Mouse (Mus musculus): ENCODE data around the gene Ift20. TPM values are rescaled to one million over a fixed set of nuclear protein-coding genes. Genes with fewer than 3 reads are reported as not detected.
"Not testable (repeated sequence)": the region's sequence is repeated elsewhere in the genome, so short reads cannot be mapped to it uniquely, and the experiment has no call there.

Gene Ift20
- polyA plus RNA-seq, 1 experiment from 2014 or later: 154 TPM

GRCm38 (mm10) chr11:78518931-78519330 lies 17.2 kb upstream of the Ift20 start:
- Histone ChIP-seq H3K27ac (ENCODE audit: low read length) (no peak overlapping the region), H3K4me1 (replicated peaks; ENCODE audit: control insufficient read depth, insufficient read depth, low read length) (no peaks in the 10 kb centered on the region), H3K4me2 (ENCODE audit: low read depth, low read length) (no peak overlapping the region), H3K4me3 (ENCODE audit: low read length) (no peak overlapping the region), H3K9me3 (ENCODE audit: control insufficient read depth, low read length) (no peaks in the 10 kb centered on the region), H3K9ac (ENCODE audit: low read length) (no peak overlapping the region), H3K36me3 (ENCODE audit: control insufficient read depth, insufficient read depth, low read length) (peaks cover 66% of the 10 kb centered on the region), H3K27me3 (ENCODE audit: control insufficient read depth, insufficient read depth, low read depth, low read length) (no peaks in the 10 kb centered on the region)
- 90% methylated on average over 10 of the region's 10 CpGs for WGBS
- no peak for ATAC-seq (ENCODE audit: low read depth)

GRCm38 (mm10) chr11:78521880-78522279 lies 14.3 kb upstream of the Ift20 start:
- Histone ChIP-seq H3K27me3 (ENCODE audit: control insufficient read depth, insufficient read depth, low read depth, low read length) (no peaks in the 10 kb centered on the region), H3K27ac (ENCODE audit: low read length) (no peak overlapping the region), H3K9me3 (ENCODE audit: control insufficient read depth, low read length) (no peaks in the 10 kb centered on the region), H3K4me2 (ENCODE audit: low read depth, low read length) (no peak overlapping the region), H3K4me1 (replicated peaks; ENCODE audit: control insufficient read depth, insufficient read depth, low read length) (0 out of 2 replicates have a peak, but pooled peaks cover 2% of the 10 kb centered on the region), H3K9ac (ENCODE audit: low read length) (no peak overlapping the region), H3K36me3 (ENCODE audit: control insufficient read depth, insufficient read depth, low read length) (peaks cover 69% of the 10 kb centered on the region), H3K4me3 (ENCODE audit: low read length) (no peak overlapping the region)
- 74% methylated on average over 3 of the region's 3 CpGs for WGBS
- no peak for ATAC-seq (ENCODE audit: low read depth)

- Histone ChIP-seq H3K4me2 (ENCODE audit: low read depth, low read length) (no peak overlapping the region), H3K27me3 (ENCODE audit: control insufficient read depth, insufficient read depth, low read depth, low read length) (no peaks in the 10 kb centered on the region), H3K9ac (ENCODE audit: low read length) (no peak overlapping the region), H3K4me1 (replicated peaks; ENCODE audit: control insufficient read depth, insufficient read depth, low read length) (0 out of 2 replicates have a peak, but pooled peaks cover 2% of the 10 kb centered on the region), H3K27ac (ENCODE audit: low read length) (no peak overlapping the region), H3K4me3 (ENCODE audit: low read length) (no peak overlapping the region), H3K36me3 (ENCODE audit: control insufficient read depth, insufficient read depth, low read length) (peaks cover 74% of the 10 kb centered on the region), H3K9me3 (ENCODE audit: control insufficient read depth, low read length) (no peaks in the 10 kb centered on the region)
- WGBS: 84% methylated on average over 1 of the region's 1 CpGs
- no peak for ATAC-seq (ENCODE audit: low read depth)
Observed at GRCm38 (mm10) chr11:78522481-78522997, 13.6 kb upstream of the Ift20 start.

GRCm38 (mm10) chr11:78523241-78523955 lies 12.8 kb upstream of the Ift20 start:
- no peaks in the 10 kb centered on the region for H3K9me3 ChIP-seq (ENCODE audit: control insufficient read depth, low read length)
- no peaks in the 10 kb centered on the region for H3K27me3 ChIP-seq (ENCODE audit: control insufficient read depth, insufficient read depth, low read depth, low read length)
- H3K27ac ChIP-seq (ENCODE audit: low read length): no peak overlapping the region
- no peak overlapping the region for H3K9ac ChIP-seq (ENCODE audit: low read length)
- H3K4me1 ChIP-seq (replicated peaks; ENCODE audit: control insufficient read depth, insufficient read depth, low read length): 0 out of 2 replicates have a peak, but pooled peaks cover 2% of the 10 kb centered on the region
- peaks cover 73% of the 10 kb centered on the region for H3K36me3 ChIP-seq (ENCODE audit: control insufficient read depth, insufficient read depth, low read length)
- H3K4me3 ChIP-seq (ENCODE audit: low read length): no peak overlapping the region
- no peak for ATAC-seq (ENCODE audit: low read depth)
- H3K4me2 ChIP-seq (ENCODE audit: low read depth, low read length): no peak overlapping the region
- 68% methylated on average over 9 of the region's 9 CpGs for WGBS

GRCm38 (mm10) chr11:78524838-78525237 lies 11.3 kb upstream of the Ift20 start:
- peak; percentile 44 for ATAC-seq (ENCODE audit: low read depth)
- no peak overlapping the region for H3K4me2 ChIP-seq (ENCODE audit: low read depth, low read length)
- H3K9me3 ChIP-seq (ENCODE audit: control insufficient read depth, low read length): no peaks in the 10 kb centered on the region
- H3K36me3 ChIP-seq (ENCODE audit: control insufficient read depth, insufficient read depth, low read length): peaks cover 80% of the 10 kb centered on the region
- no peaks in the 10 kb centered on the region for H3K27me3 ChIP-seq (ENCODE audit: control insufficient read depth, insufficient read depth, low read depth, low read length)
- H3K4me1 ChIP-seq (replicated peaks; ENCODE audit: control insufficient read depth, insufficient read depth, low read length): 0 out of 2 replicates have a peak, but pooled peaks cover 2% of the 10 kb centered on the region
- H3K9ac ChIP-seq (ENCODE audit: low read length): no peak overlapping the region
- H3K4me3 ChIP-seq (ENCODE audit: low read length): no peak overlapping the region
- 45% methylated on average over 2 of the region's 2 CpGs for WGBS
- peak overlapping the region; percentile 43 for H3K27ac ChIP-seq (ENCODE audit: low read length)

- Histone ChIP-seq H3K4me3 (ENCODE audit: low read length) (no peak overlapping the region), H3K9ac (ENCODE audit: low read length) (no peak overlapping the region), H3K4me2 (ENCODE audit: low read depth, low read length) (no peak overlapping the region), H3K9me3 (ENCODE audit: control insufficient read depth, low read length) (no peaks in the 10 kb centered on the region), H3K36me3 (ENCODE audit: control insufficient read depth, insufficient read depth, low read length) (peaks cover 51% of the 10 kb centered on the region), H3K4me1 (replicated peaks; ENCODE audit: control insufficient read depth, insufficient read depth, low read length) (peaks cover 4% of the 10 kb centered on the region; the same call in 1 of the 2 replicates), H3K27ac (ENCODE audit: low read length) (no peak overlapping the region), H3K27me3 (ENCODE audit: control insufficient read depth, insufficient read depth, low read depth, low read length) (no peaks in the 10 kb centered on the region)
- ATAC-seq (ENCODE audit: low read depth): no peak
- 89% methylated on average over 9 of the region's 9 CpGs for WGBS
Observed at GRCm38 (mm10) chr11:78528714-78529113, 7.4 kb upstream of the Ift20 start.

- H3K4me3 ChIP-seq (ENCODE audit: low read length): no peak overlapping the region
- WGBS: 88% methylated on average over 12 of the region's 12 CpGs
- no peak overlapping the region for H3K27ac ChIP-seq (ENCODE audit: low read length)
- ATAC-seq (ENCODE audit: low read depth): no peak
- H3K4me2 ChIP-seq (ENCODE audit: low read depth, low read length): no peak overlapping the region
- peaks cover 9% of the 10 kb centered on the region for H3K4me1 ChIP-seq (replicated peaks; ENCODE audit: control insufficient read depth, insufficient read depth, low read length)
- H3K36me3 ChIP-seq (ENCODE audit: control insufficient read depth, insufficient read depth, low read length): peaks cover 39% of the 10 kb centered on the region
- H3K9me3 ChIP-seq (ENCODE audit: control insufficient read depth, low read length): no peaks in the 10 kb centered on the region
- no peaks in the 10 kb centered on the region for H3K27me3 ChIP-seq (ENCODE audit: control insufficient read depth, insufficient read depth, low read depth, low read length)
- no peak overlapping the region for H3K9ac ChIP-seq (ENCODE audit: low read length)
Observed at GRCm38 (mm10) chr11:78530001-78530400, 6.2 kb upstream of the Ift20 start.

GRCm38 (mm10) chr11:78531046-78531445 lies 5.1 kb upstream of the Ift20 start:
- 44% methylated on average over 6 of the region's 6 CpGs for WGBS
- ATAC-seq (ENCODE audit: low read depth): no peak
- no peak overlapping the region for H3K4me3 ChIP-seq (ENCODE audit: low read length)
- H3K4me2 ChIP-seq (ENCODE audit: low read depth, low read length): 0 out of 2 replicates have a peak overlapping the region, but pooled peaks have one; percentile 22
- H3K27ac ChIP-seq (ENCODE audit: low read length): peak overlapping the region; percentile 78
- H3K27me3 ChIP-seq (ENCODE audit: control insufficient read depth, insufficient read depth, low read depth, low read length): no peaks in the 10 kb centered on the region
- H3K36me3 ChIP-seq (ENCODE audit: control insufficient read depth, insufficient read depth, low read length): peaks cover 33% of the 10 kb centered on the region
- H3K9me3 ChIP-seq (ENCODE audit: control insufficient read depth, low read length): no peaks in the 10 kb centered on the region
- peaks cover 12% of the 10 kb centered on the region for H3K4me1 ChIP-seq (replicated peaks; ENCODE audit: control insufficient read depth, insufficient read depth, low read length)
- H3K9ac ChIP-seq (ENCODE audit: low read length): no peak overlapping the region

- not testable (repeated sequence) for H3K4me2 ChIP-seq (ENCODE audit: low read depth, low read length); H3K4me3 ChIP-seq (ENCODE audit: low read length); H3K9me3 ChIP-seq (ENCODE audit: control insufficient read depth, low read length); H3K9ac ChIP-seq (ENCODE audit: low read length); ATAC-seq (ENCODE audit: low read depth); H3K27me3 ChIP-seq (ENCODE audit: control insufficient read depth, insufficient read depth, low read depth, low read length)
- Histone ChIP-seq H3K4me1 (replicated peaks; ENCODE audit: control insufficient read depth, insufficient read depth, low read length) (peaks cover 12% of the 10 kb centered on the region), H3K36me3 (ENCODE audit: control insufficient read depth, insufficient read depth, low read length) (peaks cover 28% of the 10 kb centered on the region), H3K27ac (ENCODE audit: low read length) (peak overlapping the region; percentile 56)
- WGBS: 90% methylated on average over 10 of the region's 10 CpGs
Observed at GRCm38 (mm10) chr11:78531515-78531914, 4.6 kb upstream of the Ift20 start.
